Mouse (Mus musculus): ENCODE data around the gene Usp22.

GRCm38 (mm10) chr11:61158141-61158540 is 16.7 kb downstream of the Usp22 start:
- TF ChIP-seq CTCF (IDR thresholded peaks at IDR 0.05; ENCODE audit: insufficient read depth, low read depth, low read length), result no peak
- no peak for TF ChIP-seq POLR2A (IDR thresholded peaks at IDR 0.05; ENCODE audit: insufficient read depth, low read depth, low read length)

All from olfactory bulb, adult 2 months (tissue).